Mouse (Mus musculus) splenic B cell, adult 2 months (primary cell): Measurements from ENCODE around the gene Limk2.

Source experiments
- DNase-seq: peaks from one replicate; pipeline ENCODE4 v3.0.0-alpha.2; 2011; ENCODE audit warnings: low read depth, low spot score
- H3K27me3 ChIP-seq: 2 replicates; pipeline ENCODE4 v1.6.1; 2012; ENCODE audit warnings: mild to moderate bottlenecking, low read length, moderate library complexity, mixed read lengths; ENCODE audit not compliant: control insufficient read depth, poor library complexity, insufficient read depth, severe bottlenecking
- H3K36me3 ChIP-seq: 2 replicates; pipeline ENCODE4 v1.6.1; 2012; ENCODE audit warnings: mild to moderate bottlenecking, low read length, moderate library complexity, mixed read lengths; ENCODE audit not compliant: control insufficient read depth, poor library complexity, insufficient read depth, severe bottlenecking

Limk2 gene

DNA sequence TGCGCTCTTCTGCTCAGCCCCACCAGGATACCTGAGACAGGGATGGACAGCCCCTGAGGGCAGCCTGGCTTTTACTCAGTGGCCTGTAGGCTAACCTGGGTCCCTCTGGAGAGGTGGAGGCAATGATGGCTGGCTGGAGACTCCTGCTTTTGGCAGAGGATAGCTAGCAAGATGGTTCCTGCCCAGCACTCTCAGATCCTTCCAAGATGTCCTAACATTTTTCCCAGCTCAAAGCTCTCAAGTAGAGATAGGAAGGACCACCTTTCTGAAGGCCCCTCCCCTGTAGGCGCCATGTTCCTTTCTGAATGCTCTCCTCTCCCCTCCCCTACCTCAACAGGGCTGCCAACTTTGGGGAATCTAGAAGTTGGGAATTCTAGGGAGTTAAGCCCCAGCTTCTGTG lies 114.3 kb downstream of the Limk2 start:
- Histone ChIP-seq H3K36me3 (peaks cover 8% of the 10 kb centered on the region; the same call in 1 of the 2 replicates), H3K27me3 (no peaks in the 10 kb centered on the region)
- DNase-seq = no peak
